ENCODE assay signal across 8 mouse cellular contexts in genomic region chr2:11494841-11495255, GRCm38 (mm10). TPM values are rescaled to one million over a fixed set of nuclear protein-coding genes. Genes with fewer than 3 reads are reported as not detected.
DNase-seq lines count a peak whose midpoint lies in the region; ATAC-seq and TF ChIP-seq lines count a peak whose summit lies in the region.

No protein-coding gene starts in this region.

- 4% methylated on average over 7 of the region's 7 CpGs for WGBS in cerebellum, adult 2 months
- 66% methylated on average over 7 of the region's 7 CpGs for WGBS in heart, embryonic 13.5 days
- 81% methylated on average over 6 of the region's 7 CpGs for WGBS in intestine, embryonic 16.5 days

- no peak overlapping the region for H3K4me3 ChIP-seq in cerebellum, adult 2 months (replicated peaks; ENCODE audit: insufficient read depth, low read depth, low read length)
- H3K4me3 ChIP-seq in heart, embryonic 13.5 days = no peak overlapping the region
- H3K4me3 ChIP-seq in intestine, embryonic 16.5 days (ENCODE audit: low read length) = no peak overlapping the region

- TF ChIP-seq CTCF in cerebellum, adult 2 months (IDR thresholded peaks at IDR 0.05; ENCODE audit: borderline replicate concordance, insufficient read depth, low read depth, low read length) = no peak

- TF ChIP-seq POLR2A in cerebellum, adult 2 months (IDR thresholded peaks at IDR 0.05; ENCODE audit: borderline replicate concordance, insufficient read depth, low read length) = no peak

- ATAC-seq in heart, embryonic 13.5 days (ENCODE audit: extremely low read depth, insufficient number of reproducible peaks, low FRiP score, low TSS enrichment) = 0 out of 2 replicates have a peak, but pooled peaks have one; percentile 16
- no peak for ATAC-seq in intestine, embryonic 16.5 days
- ATAC-seq in granulocyte monocyte progenitor cell, adult 5-6 weeks (replicated peaks; ENCODE audit: poor library complexity, severe bottlenecking) = no peak

- H3K4me2 ChIP-seq in heart, embryonic 13.5 days = no peak overlapping the region
- no peak overlapping the region for H3K4me2 ChIP-seq in intestine, embryonic 16.5 days (ENCODE audit: low read depth, low read length)

- peaks cover 65% of the 10 kb centered on the region for H3K36me3 ChIP-seq in heart, embryonic 13.5 days
- peaks cover 9% of the 10 kb centered on the region; the same call in 1 of the 2 replicates for H3K36me3 ChIP-seq in intestine, embryonic 16.5 days (ENCODE audit: control insufficient read depth, insufficient read depth, low read length)

- no peak overlapping the region for H3K9ac ChIP-seq in heart, embryonic 13.5 days
- H3K9ac ChIP-seq in intestine, embryonic 16.5 days (ENCODE audit: low read depth, low read length) = no peak overlapping the region

- H3K9me3 ChIP-seq in heart, embryonic 13.5 days = no peaks in the 10 kb centered on the region
- no peaks in the 10 kb centered on the region for H3K9me3 ChIP-seq in intestine, embryonic 16.5 days (ENCODE audit: control insufficient read depth, low read length)

- H3K27ac ChIP-seq in cerebellum, adult 2 months (ENCODE audit: insufficient read depth, low read length) = no peak overlapping the region
- peak overlapping the region; percentile 26; the same call in 1 of the 2 replicates for H3K27ac ChIP-seq in heart, embryonic 13.5 days (replicated peaks)
- no peak overlapping the region for H3K27ac ChIP-seq in intestine, embryonic 16.5 days (ENCODE audit: low read length)

- no peaks in the 10 kb centered on the region for H3K27me3 ChIP-seq in cerebellum, adult 2 months (ENCODE audit: control insufficient read depth, insufficient read depth, low read length)
- no peaks in the 10 kb centered on the region for H3K27me3 ChIP-seq in heart, embryonic 13.5 days (replicated peaks)
- no peaks in the 10 kb centered on the region for H3K27me3 ChIP-seq in intestine, embryonic 16.5 days (replicated peaks; ENCODE audit: control insufficient read depth, insufficient read depth, low read length)

- H3K4me1 ChIP-seq in cerebellum, adult 2 months (ENCODE audit: control insufficient read depth, insufficient read depth, low read length) = peaks cover 9% of the 10 kb centered on the region
- peaks cover 38% of the 10 kb centered on the region for H3K4me1 ChIP-seq in heart, embryonic 13.5 days
- H3K4me1 ChIP-seq in intestine, embryonic 16.5 days (ENCODE audit: control insufficient read depth, insufficient read depth, low read length) = peaks cover 5% of the 10 kb centered on the region

- DNase-seq in layer of hippocampus, adult 11-12 months (ENCODE audit: low spot score) = peak; percentile 38
- no peak for DNase-seq in layer of hippocampus, postnatal 25 days (ENCODE audit: extremely low spot score in 1 of 2, low spot score in 1 of 2)
- DNase-seq in cerebellum, adult 2 months = peak; percentile 50 to 64
- peak; percentile 51 to 70 for DNase-seq in layer of hippocampus, postnatal 10 days (ENCODE audit: low spot score in 2 of 2)
- no peak for DNase-seq in retina, embryonic 14.5 days (ENCODE audit: low spot score)

RNA-seq across cellular contexts. Expression of gene Pfkfb3, which starts 59.0 kb away (rescaled TPM):
- total RNA-seq in layer of hippocampus, postnatal 25 days (2021) = 10 to 100 TPM; 31.2 to 34.8 TPM
- 33.8 and 38.2 TPM in 2 replicates for polyA plus RNA-seq in cerebellum, adult 2 months (2012; rRNA removed)
- 12.8 and 14.8 TPM in 2 replicates for polyA plus RNA-seq in heart, embryonic 13.5 days (2015; fragmentation: Nextera tagmentation; extraction: Ambion mirVana)
- total RNA-seq in layer of hippocampus, postnatal 10 days (2021) = 10 to 100 TPM; 41.1 to 45.4 TPM
- polyA plus RNA-seq in intestine, embryonic 16.5 days (2015; fragmentation: Nextera tagmentation; extraction: Ambion mirVana) = 14.5 and 16.2 TPM in 2 replicates
- total RNA-seq in granulocyte monocyte progenitor cell, adult 5-6 weeks (2014; fragmentation: Nextera tagmentation) = 44.8 and 74.9 TPM in 2 replicates
- 43.8 and 44.8 TPM in 2 replicates for total RNA-seq in granulocyte monocyte progenitor cell, adult 5-6 weeks (2017)

Comparison
In these comparisons a context has a peak if more than half of its experiments do, and no peak if none do; other contexts are left out.
1. DNase-seq: peak in layer of hippocampus, adult 11-12 months (single experiment), cerebellum, adult 2 months (2 of 2) and layer of hippocampus, postnatal 10 days (2 of 2); none in layer of hippocampus, postnatal 25 days (0 of 2) and retina, embryonic 14.5 days (single experiment).